Mouse (Mus musculus): ENCODE measurements around the gene Isg20.

Isg20 gene

GRCm38 (mm10) chr7:78903174-78903870 is 9.9 kb upstream of the Isg20 start:
- DNase-seq (ENCODE audit: low spot score in 2 of 2) = no peak

- no peak for DNase-seq (ENCODE audit: low spot score in 2 of 2)
These were observed 9.0 kb upstream of the Isg20 start for GRCm38 (mm10) chr7:78904175-78904574.

DNA sequence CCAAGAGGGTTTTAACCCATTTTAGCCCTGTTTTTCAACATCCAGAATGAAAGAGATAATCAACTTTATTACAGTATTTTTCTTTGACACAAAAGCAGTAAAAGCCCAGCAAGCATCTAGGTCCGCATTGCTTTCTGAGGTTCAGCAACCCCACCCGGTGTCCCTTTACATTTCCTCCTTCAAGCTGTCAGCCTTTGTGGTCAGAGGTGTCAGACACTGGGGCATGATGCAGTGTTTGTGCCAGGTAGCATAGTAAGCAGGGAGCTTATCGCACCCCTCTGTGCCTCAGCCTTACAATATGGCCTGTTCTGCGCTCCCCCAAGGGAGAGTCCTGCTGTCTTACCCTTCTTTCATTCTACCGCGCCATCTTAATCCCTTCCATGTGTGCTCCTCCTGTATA is 4.2 kb upstream of the Isg20 start:
- no peak for DNase-seq (ENCODE audit: low spot score in 2 of 2)

- DNase-seq (ENCODE audit: low spot score in 2 of 2) = peak in 1 of 2 experiments; percentile 56
These were observed 2.7 kb upstream of the Isg20 start for GRCm38 (mm10) chr7:78910336-78911098.

DNA sequence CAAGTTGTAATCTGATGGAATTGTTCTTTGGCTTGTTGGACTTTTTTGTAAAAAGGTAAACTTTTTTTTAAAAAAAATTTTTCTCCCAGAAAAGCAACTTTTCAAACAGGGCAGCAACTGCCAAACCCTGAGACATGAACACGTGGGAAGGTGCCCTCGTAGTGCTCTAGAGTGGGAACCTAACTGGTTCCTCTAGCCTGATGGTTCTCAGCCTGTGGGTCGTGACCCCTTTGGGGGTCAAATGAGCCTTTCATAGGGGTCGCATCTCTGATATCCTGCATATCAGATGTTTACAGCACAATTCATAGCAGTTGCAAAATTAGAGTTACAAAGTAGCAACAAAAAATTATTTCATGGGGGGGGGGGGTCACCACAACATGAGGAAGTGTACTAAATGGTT is 2.0 kb upstream of the Isg20 start:
- DNase-seq (ENCODE audit: low spot score in 2 of 2) = no peak

- peak; percentile 50 to 79 for DNase-seq (ENCODE audit: low spot score in 2 of 2)
These were observed 811 bp upstream of the Isg20 start for GRCm38 (mm10) chr7:78912253-78912973.

DNA sequence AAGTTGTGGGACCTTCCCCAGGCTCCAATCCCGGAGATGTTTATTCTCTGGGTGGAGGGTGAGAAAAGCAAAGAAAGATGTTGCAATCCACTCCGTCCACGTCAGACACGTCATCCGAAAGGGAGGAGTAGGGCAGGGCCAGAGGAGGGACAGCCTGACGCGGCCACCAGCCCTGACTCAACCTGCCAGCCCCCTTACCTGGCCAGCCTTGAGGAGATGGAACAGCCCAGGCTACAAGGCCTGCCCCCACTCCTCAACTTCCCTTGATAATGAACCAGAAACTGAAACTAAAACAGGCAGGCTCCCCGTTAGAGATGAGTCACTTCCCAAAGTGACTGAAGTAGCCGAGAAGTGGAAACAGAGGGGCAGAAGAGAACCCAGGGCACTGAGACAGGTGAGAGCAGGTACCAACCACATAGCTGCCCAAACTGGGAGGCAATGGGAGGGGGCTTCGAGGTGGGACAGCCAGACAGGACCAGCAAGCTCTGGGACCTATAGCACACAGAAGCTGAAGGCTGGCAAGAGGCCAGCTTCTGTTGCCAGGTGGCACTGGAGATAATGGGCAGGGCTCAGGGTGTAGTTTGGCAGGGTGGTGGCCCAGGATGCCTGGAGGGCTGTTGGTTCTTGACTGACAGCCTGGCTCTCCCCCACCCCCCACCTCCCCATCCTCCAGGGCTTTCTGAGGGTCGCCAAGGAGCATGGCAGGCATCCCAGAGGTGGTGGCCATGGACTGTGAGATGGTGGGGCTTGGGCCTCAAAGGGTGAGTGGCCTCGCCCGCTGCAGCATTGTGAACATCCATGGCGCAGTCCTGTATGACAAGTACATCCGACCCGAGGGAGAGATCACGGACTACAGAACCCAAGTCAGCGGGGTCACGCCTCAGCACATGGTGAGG is 673 bp downstream of the Isg20 start:
- peak; percentile 88 to 91 for DNase-seq (ENCODE audit: low spot score in 2 of 2)

GRCm38 (mm10) chr7:78914545-78914845 is 1.3 kb downstream of the Isg20 start:
- DNase-seq (ENCODE audit: low spot score in 2 of 2) = no peak

- DNase-seq (ENCODE audit: low spot score in 2 of 2) = peak; percentile 71 to 80
These were observed 1.8 kb downstream of the Isg20 start for GRCm38 (mm10) chr7:78914896-78915510.

- no peak for DNase-seq (ENCODE audit: low spot score in 2 of 2)
These were observed 5.5 kb downstream of the Isg20 start for GRCm38 (mm10) chr7:78918686-78919085.

GRCm38 (mm10) chr7:78922506-78922905 is 9.3 kb downstream of the Isg20 start:
- no peak for DNase-seq (ENCODE audit: low spot score in 2 of 2)

DNA sequence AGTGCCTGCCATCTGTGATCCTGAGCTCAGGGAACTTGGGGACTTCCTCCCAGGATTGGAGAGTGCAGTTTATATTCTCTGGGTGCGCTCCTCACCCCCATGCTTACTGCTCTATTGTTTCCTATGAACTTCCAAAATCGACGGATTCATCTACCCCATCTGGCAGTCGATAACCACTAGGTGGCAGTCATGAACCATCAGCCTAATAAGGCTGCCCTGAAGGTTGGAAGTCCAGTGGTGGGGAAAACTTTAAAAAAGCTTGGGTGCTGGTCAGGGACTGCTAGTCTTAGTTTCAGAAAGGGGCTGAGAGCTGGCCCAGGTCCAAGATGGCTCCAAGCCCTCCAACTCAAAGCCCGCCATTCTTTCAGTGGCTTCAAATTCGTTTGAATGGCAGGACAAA is 11.1 kb downstream of the Isg20 start:
- DNase-seq (ENCODE audit: low spot score in 2 of 2) = peak; percentile 74 to 85

GRCm38 (mm10) chr7:78924796-78925195 is 11.6 kb downstream of the Isg20 start:
- DNase-seq (ENCODE audit: low spot score in 2 of 2) = no peak

GRCm38 (mm10) chr7:78925680-78926079 is 12.5 kb downstream of the Isg20 start:
- DNase-seq (ENCODE audit: low spot score in 2 of 2) = no peak

DNA sequence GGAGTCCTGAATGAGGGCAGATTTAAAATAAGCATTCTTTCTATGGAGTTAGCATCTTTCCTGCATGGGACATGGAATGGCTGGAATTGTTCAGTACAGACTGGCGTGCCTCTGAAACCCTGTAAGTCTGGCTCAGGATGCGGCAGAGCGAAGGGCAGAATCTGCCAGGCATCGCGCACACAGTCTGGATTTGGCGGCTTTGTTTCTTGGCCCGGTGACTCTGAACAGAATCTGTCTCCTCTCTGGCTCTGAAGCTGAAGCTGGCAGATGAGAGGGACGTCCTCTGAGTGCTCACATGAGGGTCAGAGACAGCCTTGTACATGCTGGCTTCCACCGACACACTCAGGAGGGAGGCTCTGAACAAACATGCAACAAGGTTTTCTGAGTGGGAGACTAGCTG is 12.9 kb downstream of the Isg20 start:
- no peak for DNase-seq (ENCODE audit: low spot score in 2 of 2)

- DNase-seq (ENCODE audit: low spot score in 2 of 2) = no peak
These were observed 14.0 kb downstream of the Isg20 start for GRCm38 (mm10) chr7:78927266-78927665.

DNA sequence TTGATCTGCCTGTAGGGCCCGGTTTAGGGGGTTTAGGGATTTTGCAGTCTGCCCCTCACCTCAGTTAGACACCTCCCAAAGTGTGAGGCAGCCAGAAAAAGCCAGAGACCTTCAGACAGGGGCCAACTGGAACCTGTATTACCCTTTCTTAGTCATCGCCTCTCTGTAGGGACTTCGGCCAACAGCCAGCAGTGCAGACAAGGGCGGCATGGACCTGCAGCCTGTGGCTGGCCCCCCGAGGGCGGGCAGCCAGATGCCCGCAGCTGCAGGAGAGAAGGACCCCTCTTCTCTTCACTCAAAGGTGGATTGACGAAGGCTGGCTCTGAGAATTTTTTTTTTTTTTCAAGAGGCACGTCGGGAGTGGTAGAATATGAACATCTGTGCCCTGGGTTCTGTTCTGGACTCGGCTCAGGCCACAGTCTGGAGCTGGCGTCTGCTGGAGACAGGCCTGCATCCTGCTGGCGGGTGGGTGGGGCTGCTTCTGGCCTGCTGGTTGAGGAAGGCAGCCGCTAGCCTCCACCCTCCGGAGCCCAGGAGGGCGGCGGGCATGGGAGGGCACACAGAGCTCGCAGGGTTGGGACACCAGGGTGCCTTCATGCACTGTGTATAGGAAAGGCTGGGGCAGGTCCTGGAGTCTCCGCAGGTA is 25.9 kb downstream of the Isg20 start:
- DNase-seq (ENCODE audit: low spot score in 2 of 2) = peak in 1 of 2 experiments; percentile 60

DNA sequence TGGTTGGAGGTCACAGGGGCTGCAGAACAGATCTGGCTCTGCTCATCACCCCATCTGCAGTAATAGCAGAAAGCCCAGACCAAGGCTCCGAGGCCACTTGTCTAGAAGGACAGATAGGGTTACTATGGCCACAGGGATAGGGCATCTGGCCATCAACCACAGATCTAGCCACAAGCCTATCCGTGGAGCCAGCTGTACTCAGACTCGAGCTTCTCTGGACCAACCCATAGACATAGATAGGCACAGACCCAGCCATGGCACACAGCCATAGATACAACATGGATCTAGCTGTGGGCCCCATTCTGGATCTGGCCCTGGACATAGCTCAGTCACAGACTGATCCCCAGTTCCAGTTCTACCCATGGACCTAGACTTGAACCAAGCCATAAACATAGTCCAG is 27.7 kb downstream of the Isg20 start:
- peak; percentile 76 for DNase-seq (ENCODE audit: low spot score in 2 of 2)

GRCm38 (mm10) chr7:78942544-78942943 is 29.3 kb downstream of the Isg20 start:
- DNase-seq (ENCODE audit: low spot score in 2 of 2) = no peak

DNA sequence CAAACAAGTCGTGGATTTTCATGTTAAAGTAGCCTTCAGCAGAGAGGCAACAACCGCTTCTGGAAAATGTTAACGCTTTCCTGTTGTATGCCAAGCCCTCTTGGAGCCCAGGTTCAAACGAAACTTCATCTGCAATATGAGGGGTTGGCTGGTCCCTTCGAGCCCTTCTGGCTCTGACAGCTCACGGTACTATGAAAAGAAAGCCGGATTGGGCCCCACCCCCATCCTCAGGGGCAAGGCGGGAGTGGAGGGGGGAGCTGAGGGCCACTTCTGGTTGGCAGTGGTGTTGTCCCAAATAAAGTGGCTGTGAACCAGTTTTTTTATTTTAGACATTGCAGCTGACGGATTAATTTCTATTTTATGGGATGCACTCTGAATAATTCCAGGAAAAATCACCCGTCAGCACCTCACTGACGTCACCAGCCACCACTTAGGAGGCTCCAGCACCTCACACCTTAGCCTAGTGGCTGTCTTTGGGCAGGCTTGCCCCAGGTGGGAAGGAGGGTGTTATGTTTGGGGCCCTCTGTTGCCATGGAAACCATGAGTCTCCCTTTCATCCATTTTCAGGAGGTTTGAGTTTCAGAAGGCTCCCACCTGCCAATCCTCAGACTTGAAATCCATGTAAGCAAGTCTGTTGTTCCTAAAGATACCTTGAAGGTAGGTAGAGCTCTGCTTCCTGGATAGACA is 40.8 kb downstream of the Isg20 start:
- DNase-seq (ENCODE audit: low spot score in 2 of 2) = no peak

Data from spleen, postnatal 4 days (tissue).